Mouse (Mus musculus): Measurements from ENCODE around the gene Hmces. TPM values are rescaled to one million over a fixed set of nuclear protein-coding genes. Genes with fewer than 3 reads are reported as not detected.

Hmces gene
- 27.0 and 27.3 TPM in 2 replicates for polyA plus RNA-seq (2015; fragmentation: Nextera tagmentation; extraction: Ambion mirVana)

DNA sequence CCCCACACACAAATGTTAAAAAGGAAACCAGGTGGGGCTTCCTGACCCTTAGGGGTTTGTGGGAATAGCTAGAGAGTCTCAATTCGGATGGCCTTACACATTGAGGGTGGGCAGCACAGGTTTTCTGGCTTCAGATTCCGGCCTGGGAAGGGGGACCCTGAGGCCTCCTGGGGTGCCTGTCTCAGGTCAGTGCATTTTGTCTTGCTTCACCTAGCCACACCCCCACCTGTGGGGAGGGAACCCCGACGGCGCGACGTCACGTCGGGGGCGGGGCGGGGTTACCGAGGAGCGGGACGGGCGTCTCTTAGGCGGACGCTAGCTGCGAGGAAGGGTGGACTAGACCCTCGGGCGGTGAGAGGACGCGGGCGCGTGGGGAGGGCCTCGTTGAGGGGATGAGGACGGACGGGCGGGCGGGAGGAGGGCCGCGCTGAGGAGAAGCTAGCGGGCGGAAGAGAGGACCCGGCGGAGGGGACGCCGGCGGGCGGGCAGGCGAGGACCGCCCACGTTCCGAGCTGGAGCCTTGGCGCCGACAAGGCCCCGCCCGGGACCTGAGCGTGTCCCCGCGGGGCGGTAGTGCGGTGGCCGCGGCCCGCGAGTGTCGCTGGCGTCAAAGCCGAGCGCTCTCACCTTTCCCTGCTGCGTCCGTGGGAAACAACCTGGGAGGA lies at the start of gene Hmces:
Gene Hmces, plus strand, starts transcription at position 275 of the 665 bp plus-strand sequence.
- peak within 1 kb of the TSS; percentile 88 for H3K9ac ChIP-seq (ENCODE audit: low read length)
- no peaks in the 10 kb centered on the region for H3K27me3 ChIP-seq (ENCODE audit: control insufficient read depth, insufficient read depth, low read length)
- H3K36me3 ChIP-seq (ENCODE audit: control insufficient read depth, insufficient read depth), result peaks cover 37% of the 10 kb centered on the region
- no peaks in the 10 kb centered on the region for H3K9me3 ChIP-seq (replicated peaks; ENCODE audit: control insufficient read depth, low read length)
- H3K4me3 ChIP-seq (ENCODE audit: low read length), result peak within 1 kb of the TSS; percentile 76
- WGBS, result under 1% methylated on average over 52 of the region's 62 CpGs
- H3K27ac ChIP-seq (ENCODE audit: low read length), result peak within 1 kb of the TSS; percentile 87
- ATAC-seq (replicated peaks; ENCODE audit: extremely low read depth, insufficient read depth, low FRiP score), result peak; percentile 89
- peaks cover 12% of the 10 kb centered on the region for H3K4me1 ChIP-seq (ENCODE audit: control insufficient read depth, insufficient read depth, low read length)
- H3K4me2 ChIP-seq (ENCODE audit: low read depth, low read length), result peak within 1 kb of the TSS; percentile 81

DNA sequence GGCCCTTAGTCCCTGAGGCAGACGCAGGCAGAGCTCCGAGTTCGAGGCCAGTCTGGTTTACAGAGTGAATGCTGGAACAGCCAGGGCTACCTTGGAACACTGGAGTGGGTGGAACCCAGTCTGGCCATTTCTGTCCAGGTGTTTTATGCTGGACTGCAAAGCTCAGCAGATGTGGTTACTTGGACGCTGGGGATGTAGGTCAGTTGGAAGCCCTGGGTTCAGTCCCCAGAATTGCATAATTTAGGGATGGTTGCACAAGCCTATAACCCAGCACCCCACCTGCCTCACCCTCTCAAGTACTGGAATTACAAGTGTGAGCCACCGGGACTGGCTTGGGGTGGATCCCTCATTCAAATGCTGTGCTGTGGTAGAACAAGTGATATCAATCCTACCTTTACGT lies 47.5 kb upstream of the Hmces start:
- no peaks in the 10 kb centered on the region for H3K27me3 ChIP-seq (ENCODE audit: control insufficient read depth, insufficient read depth, low read length)
- peaks cover 8% of the 10 kb centered on the region for H3K4me1 ChIP-seq (ENCODE audit: control insufficient read depth, insufficient read depth, low read length)
- H3K27ac ChIP-seq (ENCODE audit: low read length), result no peak overlapping the region
- H3K36me3 ChIP-seq (ENCODE audit: control insufficient read depth, insufficient read depth), result no peaks in the 10 kb centered on the region
- ATAC-seq (replicated peaks; ENCODE audit: extremely low read depth, insufficient read depth, low FRiP score), result no peak
- WGBS, result 80% methylated on average over 6 of the region's 6 CpGs
- H3K4me2 ChIP-seq (ENCODE audit: low read depth, low read length), result no peak overlapping the region
- H3K9me3 ChIP-seq (replicated peaks; ENCODE audit: control insufficient read depth, low read length), result no peaks in the 10 kb centered on the region
- no peak overlapping the region for H3K9ac ChIP-seq (ENCODE audit: low read length)
- no peak overlapping the region for H3K4me3 ChIP-seq (ENCODE audit: low read length)

DNA sequence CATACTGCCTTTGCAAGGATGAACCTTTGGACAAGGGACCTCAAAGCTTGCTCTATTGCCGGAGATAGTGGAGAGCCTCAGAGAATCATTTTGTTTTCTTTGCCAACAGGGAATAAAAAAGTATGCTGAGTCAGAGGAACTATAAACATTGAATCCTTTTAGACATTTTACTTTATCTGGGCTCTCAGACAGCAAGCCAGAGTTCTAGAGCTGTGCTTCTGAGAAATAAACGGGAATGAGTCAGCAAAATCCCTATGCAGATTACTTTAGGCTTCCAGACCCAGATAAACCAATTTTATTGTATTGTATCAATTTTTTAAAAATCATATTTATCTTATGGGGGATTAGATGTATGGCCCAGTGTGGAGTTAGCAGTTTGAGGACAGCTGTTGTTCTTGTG lies 46.5 kb upstream of the Hmces start:
- Histone ChIP-seq H3K9me3 (replicated peaks; ENCODE audit: control insufficient read depth, low read length) (no peaks in the 10 kb centered on the region), H3K36me3 (ENCODE audit: control insufficient read depth, insufficient read depth) (no peaks in the 10 kb centered on the region), H3K27me3 (ENCODE audit: control insufficient read depth, insufficient read depth, low read length) (no peaks in the 10 kb centered on the region), H3K9ac (ENCODE audit: low read length) (no peak overlapping the region), H3K4me3 (ENCODE audit: low read length) (no peak overlapping the region), H3K27ac (ENCODE audit: low read length) (no peak overlapping the region), H3K4me1 (ENCODE audit: control insufficient read depth, insufficient read depth, low read length) (peaks cover 8% of the 10 kb centered on the region), H3K4me2 (ENCODE audit: low read depth, low read length) (no peak overlapping the region)
- ATAC-seq (replicated peaks; ENCODE audit: extremely low read depth, insufficient read depth, low FRiP score), result no peak
- 58% methylated on average over 2 of the region's 2 CpGs for WGBS

DNA sequence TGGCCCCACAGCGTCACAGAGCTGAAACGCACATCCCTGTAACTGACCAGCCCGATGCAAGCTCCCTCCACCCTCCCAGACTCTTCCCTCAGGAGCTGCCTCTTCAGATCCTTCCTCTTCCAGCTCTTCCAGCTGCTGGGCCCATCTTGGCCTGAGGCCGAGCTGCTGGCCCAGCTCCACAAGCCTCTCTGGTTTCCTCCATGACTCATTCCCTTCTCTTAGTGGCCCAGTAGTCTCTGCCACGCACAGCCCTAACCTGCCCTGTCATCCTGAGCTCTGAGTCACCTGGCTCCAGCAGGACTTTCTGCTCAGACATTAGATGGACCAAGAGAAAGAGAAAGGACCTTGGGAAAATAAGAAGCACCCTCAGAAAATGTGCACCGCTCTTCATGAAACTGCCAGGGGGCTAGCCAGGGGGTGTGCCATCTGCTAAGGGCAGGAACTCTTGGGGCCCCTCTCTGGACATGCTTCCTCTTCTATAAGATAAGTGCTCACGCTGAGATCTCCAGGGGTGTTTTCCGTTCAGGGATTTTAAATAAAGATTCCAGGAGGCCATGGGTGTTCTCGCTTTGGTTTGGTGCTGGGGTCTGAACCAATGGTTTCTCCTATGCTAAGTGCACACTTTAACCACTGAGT lies 44.7 kb upstream of the Hmces start:
- Histone ChIP-seq H3K4me1 (ENCODE audit: control insufficient read depth, insufficient read depth, low read length) (peaks cover 8% of the 10 kb centered on the region), H3K27me3 (ENCODE audit: control insufficient read depth, insufficient read depth, low read length) (no peaks in the 10 kb centered on the region), H3K4me3 (ENCODE audit: low read length) (no peak overlapping the region), H3K9me3 (replicated peaks; ENCODE audit: control insufficient read depth, low read length) (no peaks in the 10 kb centered on the region), H3K27ac (ENCODE audit: low read length) (peak overlapping the region; percentile 25; the same call in 1 of the 2 replicates), H3K36me3 (ENCODE audit: control insufficient read depth, insufficient read depth) (no peaks in the 10 kb centered on the region), H3K4me2 (ENCODE audit: low read depth, low read length) (no peak overlapping the region; the same call in 1 of the 2 replicates), H3K9ac (ENCODE audit: low read length) (no peak overlapping the region)
- WGBS, result 54% methylated on average over 9 of the region's 9 CpGs
- peak; percentile 76 for ATAC-seq (replicated peaks; ENCODE audit: extremely low read depth, insufficient read depth, low FRiP score)

DNA sequence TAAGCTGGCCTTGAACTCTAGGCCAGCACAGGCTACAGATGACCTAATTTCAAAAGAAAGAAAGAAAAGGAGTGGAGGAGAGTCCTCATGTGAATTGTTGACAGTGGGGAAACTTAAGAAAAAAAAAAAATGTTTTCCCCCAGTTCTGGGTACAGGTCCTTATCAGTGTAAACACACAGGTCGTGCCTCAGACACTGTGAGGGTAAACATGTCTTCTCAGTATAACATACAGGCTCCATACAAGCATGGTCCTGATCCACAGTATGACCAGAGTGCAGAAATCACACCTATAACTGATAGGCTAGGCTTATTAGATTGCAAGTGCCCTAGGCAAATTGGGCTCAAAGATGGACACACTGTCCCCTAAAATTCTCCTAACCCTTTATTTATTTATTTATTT lies 43.3 kb upstream of the Hmces start:
- H3K9me3 ChIP-seq (replicated peaks; ENCODE audit: control insufficient read depth, low read length), result no peaks in the 10 kb centered on the region
- H3K4me2 ChIP-seq (ENCODE audit: low read depth, low read length), result no peak overlapping the region
- no peak for ATAC-seq (replicated peaks; ENCODE audit: extremely low read depth, insufficient read depth, low FRiP score)
- WGBS, result 55% methylated on average over 1 of the region's 1 CpGs
- no peak overlapping the region for H3K9ac ChIP-seq (ENCODE audit: low read length)
- H3K36me3 ChIP-seq (ENCODE audit: control insufficient read depth, insufficient read depth), result no peaks in the 10 kb centered on the region
- H3K27me3 ChIP-seq (ENCODE audit: control insufficient read depth, insufficient read depth, low read length), result no peaks in the 10 kb centered on the region
- peaks cover 8% of the 10 kb centered on the region for H3K4me1 ChIP-seq (ENCODE audit: control insufficient read depth, insufficient read depth, low read length)
- H3K4me3 ChIP-seq (ENCODE audit: low read length), result no peak overlapping the region
- no peak overlapping the region for H3K27ac ChIP-seq (ENCODE audit: low read length)

DNA sequence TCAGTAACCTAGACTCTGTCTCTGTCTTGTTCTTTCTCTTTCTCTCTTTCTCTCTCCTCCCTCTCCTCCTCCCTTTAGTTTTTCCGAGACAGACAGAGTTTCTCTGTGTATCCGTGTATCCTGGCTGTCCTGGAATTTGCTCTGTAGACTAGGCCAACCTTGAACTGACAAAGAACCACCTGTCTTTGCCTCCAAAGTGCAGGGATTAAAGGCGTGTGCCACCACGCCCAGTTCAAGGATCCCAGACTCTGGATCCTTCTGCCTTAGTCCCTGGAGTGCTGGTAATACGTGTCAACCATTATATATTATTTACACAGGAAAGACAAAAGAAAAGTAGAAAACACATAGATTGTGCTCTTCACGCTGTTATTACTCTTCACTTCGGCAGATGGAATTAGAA lies 42.5 kb upstream of the Hmces start:
- Histone ChIP-seq H3K36me3 (ENCODE audit: control insufficient read depth, insufficient read depth) (no peaks in the 10 kb centered on the region), H3K4me3 (ENCODE audit: low read length) (no peak overlapping the region), H3K27me3 (ENCODE audit: control insufficient read depth, insufficient read depth, low read length) (no peaks in the 10 kb centered on the region), H3K4me1 (ENCODE audit: control insufficient read depth, insufficient read depth, low read length) (peaks cover 8% of the 10 kb centered on the region), H3K4me2 (ENCODE audit: low read depth, low read length) (no peak overlapping the region), H3K9ac (ENCODE audit: low read length) (no peak overlapping the region), H3K9me3 (replicated peaks; ENCODE audit: control insufficient read depth, low read length) (no peaks in the 10 kb centered on the region), H3K27ac (ENCODE audit: low read length) (no peak overlapping the region)
- 73% methylated on average over 7 of the region's 7 CpGs for WGBS
- no peak for ATAC-seq (replicated peaks; ENCODE audit: extremely low read depth, insufficient read depth, low FRiP score)

DNA sequence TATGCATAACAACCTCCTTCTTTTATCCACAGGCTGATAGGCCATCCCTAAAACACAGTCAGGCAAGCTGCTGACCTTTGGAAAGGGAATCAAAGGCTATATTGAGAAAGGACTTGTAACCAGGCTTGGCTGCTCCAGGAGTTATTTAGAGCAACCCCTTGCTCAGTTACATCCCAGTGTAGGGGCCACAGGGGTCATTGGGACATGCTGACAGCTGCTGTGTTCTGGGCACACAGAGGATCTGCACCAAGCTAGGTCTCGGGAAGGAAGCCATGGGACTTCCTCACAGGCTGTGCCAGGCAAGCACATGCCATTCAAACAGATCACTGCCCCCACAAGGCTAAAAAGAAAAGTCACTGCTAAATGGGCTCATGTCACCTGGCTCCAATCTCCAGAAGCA lies 40.6 kb upstream of the Hmces start:
- no peaks in the 10 kb centered on the region for H3K9me3 ChIP-seq (replicated peaks; ENCODE audit: control insufficient read depth, low read length)
- H3K4me3 ChIP-seq (ENCODE audit: low read length), result no peak overlapping the region
- peaks cover 8% of the 10 kb centered on the region for H3K4me1 ChIP-seq (ENCODE audit: control insufficient read depth, insufficient read depth, low read length)
- H3K27ac ChIP-seq (ENCODE audit: low read length), result no peak overlapping the region; the same call in 1 of the 2 replicates
- H3K4me2 ChIP-seq (ENCODE audit: low read depth, low read length), result no peak overlapping the region
- no peak for ATAC-seq (replicated peaks; ENCODE audit: extremely low read depth, insufficient read depth, low FRiP score)
- 25% methylated on average over 1 of the region's 1 CpGs for WGBS
- H3K9ac ChIP-seq (ENCODE audit: low read length), result no peak overlapping the region
- H3K27me3 ChIP-seq (ENCODE audit: control insufficient read depth, insufficient read depth, low read length), result no peaks in the 10 kb centered on the region
- H3K36me3 ChIP-seq (ENCODE audit: control insufficient read depth, insufficient read depth), result no peaks in the 10 kb centered on the region

DNA sequence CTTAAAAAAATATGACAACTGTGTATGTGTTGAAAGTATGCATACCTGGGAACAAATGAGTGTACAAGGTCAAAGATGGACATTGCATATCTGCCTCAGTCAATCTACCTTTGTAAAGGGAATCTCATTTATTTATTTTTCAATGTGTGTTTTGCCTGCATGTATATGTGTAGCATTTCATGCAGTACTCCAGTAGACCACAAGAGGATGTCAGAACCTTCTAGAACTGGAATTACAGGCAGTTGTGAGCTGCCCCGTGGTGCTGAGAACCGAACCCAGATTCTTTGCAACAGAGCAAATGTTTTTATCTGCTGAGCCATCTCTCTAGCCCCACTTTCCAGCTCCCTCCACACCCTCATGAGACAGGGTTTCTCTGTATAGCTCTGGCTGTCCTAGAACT lies 39.8 kb upstream of the Hmces start:
- Histone ChIP-seq H3K9ac (ENCODE audit: low read length) (no peak overlapping the region), H3K9me3 (replicated peaks; ENCODE audit: control insufficient read depth, low read length) (no peaks in the 10 kb centered on the region), H3K27me3 (ENCODE audit: control insufficient read depth, insufficient read depth, low read length) (no peaks in the 10 kb centered on the region), H3K4me2 (ENCODE audit: low read depth, low read length) (no peak overlapping the region), H3K4me3 (ENCODE audit: low read length) (no peak overlapping the region), H3K36me3 (ENCODE audit: control insufficient read depth, insufficient read depth) (no peaks in the 10 kb centered on the region), H3K4me1 (ENCODE audit: control insufficient read depth, insufficient read depth, low read length) (peaks cover 2% of the 10 kb centered on the region), H3K27ac (ENCODE audit: low read length) (no peak overlapping the region)
- no peak for ATAC-seq (replicated peaks; ENCODE audit: extremely low read depth, insufficient read depth, low FRiP score)
- 86% methylated on average over 2 of the region's 2 CpGs for WGBS

DNA sequence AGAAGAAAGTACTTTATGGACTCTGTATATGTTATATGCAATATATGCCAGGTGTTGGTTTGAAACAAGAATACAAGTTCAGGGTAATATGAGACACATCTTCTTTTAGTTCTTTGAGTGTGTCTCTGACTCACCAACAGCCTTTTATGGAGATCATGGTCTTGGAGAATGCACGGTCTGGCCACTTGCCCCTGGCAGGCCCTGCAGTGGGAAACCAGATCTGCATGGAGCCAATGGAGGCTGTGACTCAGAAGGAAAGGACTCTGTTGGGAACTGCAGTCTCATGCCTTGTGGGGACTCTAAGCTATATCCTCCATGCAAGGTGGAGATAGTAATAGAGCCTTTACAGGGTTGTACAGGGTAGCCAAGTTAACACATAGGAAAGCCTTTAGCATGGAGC lies 38.7 kb upstream of the Hmces start:
- Histone ChIP-seq H3K36me3 (ENCODE audit: control insufficient read depth, insufficient read depth) (no peaks in the 10 kb centered on the region), H3K4me2 (ENCODE audit: low read depth, low read length) (no peak overlapping the region), H3K27me3 (ENCODE audit: control insufficient read depth, insufficient read depth, low read length) (no peaks in the 10 kb centered on the region), H3K4me1 (ENCODE audit: control insufficient read depth, insufficient read depth, low read length) (no peaks in the 10 kb centered on the region), H3K9me3 (replicated peaks; ENCODE audit: control insufficient read depth, low read length) (no peaks in the 10 kb centered on the region), H3K9ac (ENCODE audit: low read length) (no peak overlapping the region), H3K27ac (ENCODE audit: low read length) (no peak overlapping the region), H3K4me3 (ENCODE audit: low read length) (no peak overlapping the region)
- no peak for ATAC-seq (replicated peaks; ENCODE audit: extremely low read depth, insufficient read depth, low FRiP score)
- 71% methylated on average over 1 of the region's 1 CpGs for WGBS
